Mouse (Mus musculus) urinary bladder, adult 18-20 months (tissue): ENCODE results near the gene Coil.
"Not testable (repeated sequence)": the region's sequence is repeated elsewhere in the genome, so short reads cannot be mapped to it uniquely, and the experiment has no call there.

ENCODE experiments used
- DNase-seq, 2 experiments: peaks; one replicate each; pipeline ENCODE4 v3.0.0; 2022; ENCODE audit warnings: low spot score in 2 of 2, mixed read lengths in 2 of 2

The Coil gene

DNA sequence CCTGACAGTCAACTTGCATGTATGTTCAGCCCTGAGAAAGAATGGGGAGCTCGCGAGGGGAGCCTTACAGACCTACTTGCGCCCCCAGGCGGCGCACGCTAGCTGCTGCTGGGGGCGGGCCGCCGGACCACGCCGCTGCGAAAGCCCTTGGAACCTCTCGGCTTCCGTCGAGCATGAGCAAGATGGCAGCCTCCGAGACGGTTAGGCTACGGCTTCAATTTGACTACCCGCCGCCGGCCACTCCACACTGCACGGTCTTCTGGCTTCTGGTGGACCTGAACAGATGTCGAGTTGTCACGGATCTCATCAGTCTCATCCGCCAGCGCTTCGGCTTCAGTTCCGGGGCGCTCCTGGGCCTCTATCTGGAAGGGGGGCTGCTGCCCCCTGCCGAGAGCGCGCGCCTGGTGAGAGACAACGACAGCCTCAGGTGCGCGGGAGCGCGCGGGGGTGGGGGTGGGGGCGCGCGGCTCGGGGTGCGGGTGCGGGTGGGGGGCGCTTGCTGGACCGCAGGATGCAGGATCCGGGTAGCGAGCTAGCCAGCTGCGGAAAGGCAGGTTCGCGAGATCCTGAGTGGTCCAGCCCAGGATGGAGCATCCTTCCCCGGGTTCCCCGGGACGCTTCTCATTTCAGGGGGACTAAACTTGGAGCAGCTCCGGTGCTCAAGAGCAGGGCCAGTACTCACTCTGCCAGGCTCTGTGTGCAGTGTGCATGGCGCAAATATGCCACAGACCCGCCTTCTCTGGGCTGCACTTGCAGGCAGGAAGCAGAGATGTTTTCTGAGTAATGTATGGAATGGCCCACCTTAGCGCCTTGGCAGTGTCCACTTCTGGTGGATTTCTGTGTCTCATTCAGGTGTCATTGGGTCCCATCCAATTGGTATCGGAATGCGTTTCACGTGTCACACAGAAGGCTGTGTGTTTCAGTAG is 4.0 kb downstream of the Coil start:
- peak; percentile 88 to 91 for DNase-seq

GRCm38 (mm10) chr11:88976320-88976719 is 6.3 kb downstream of the Coil start:
- DNase-seq, result no peak

DNA sequence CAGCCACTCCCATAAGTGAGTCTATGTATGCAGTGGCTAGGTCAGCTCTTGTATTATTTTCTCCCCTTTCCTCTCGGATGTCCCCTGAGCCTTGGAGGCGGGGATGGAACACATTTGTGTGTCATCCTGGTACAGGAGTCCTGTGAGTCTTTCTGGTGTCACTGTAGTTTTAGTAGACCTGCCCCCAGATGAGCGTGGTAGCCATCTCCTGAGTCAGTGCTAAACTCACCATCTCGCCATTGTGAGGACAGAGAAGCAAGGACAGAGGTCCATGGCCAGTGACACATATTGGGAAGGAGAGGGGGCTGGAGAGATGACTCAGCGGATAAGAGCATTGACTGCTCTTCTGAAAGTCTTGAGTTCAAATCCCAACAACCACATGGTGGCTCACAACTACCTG is 7.1 kb downstream of the Coil start:
- no peak for DNase-seq

GRCm38 (mm10) chr11:88981337-88981736 is 11.3 kb downstream of the Coil start:
- no peak for DNase-seq

DNA sequence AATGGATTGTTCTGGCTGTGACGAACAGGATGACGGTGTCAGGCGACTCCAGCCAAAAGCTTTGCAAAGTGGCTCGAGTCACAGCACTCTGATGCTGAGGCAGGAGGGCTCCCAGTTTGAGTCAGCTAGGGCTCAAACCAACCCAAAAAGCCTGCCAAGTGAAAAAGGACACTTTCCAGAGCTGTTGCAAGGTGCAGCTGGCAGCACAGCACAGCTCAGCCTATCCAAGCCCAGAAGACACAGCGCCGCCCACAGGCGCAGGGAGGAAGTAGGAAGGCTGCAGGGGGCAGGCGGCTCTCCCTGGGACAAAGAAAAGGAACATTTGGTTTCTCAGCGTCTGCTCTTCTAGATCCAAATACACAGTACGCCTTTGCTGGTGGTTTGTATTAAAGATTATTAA is 16.6 kb downstream of the Coil start:
- no peak for DNase-seq

- DNase-seq, result no peak
Measured at GRCm38 (mm10) chr11:88988956-88989355, 18.9 kb downstream of the Coil start.

DNA sequence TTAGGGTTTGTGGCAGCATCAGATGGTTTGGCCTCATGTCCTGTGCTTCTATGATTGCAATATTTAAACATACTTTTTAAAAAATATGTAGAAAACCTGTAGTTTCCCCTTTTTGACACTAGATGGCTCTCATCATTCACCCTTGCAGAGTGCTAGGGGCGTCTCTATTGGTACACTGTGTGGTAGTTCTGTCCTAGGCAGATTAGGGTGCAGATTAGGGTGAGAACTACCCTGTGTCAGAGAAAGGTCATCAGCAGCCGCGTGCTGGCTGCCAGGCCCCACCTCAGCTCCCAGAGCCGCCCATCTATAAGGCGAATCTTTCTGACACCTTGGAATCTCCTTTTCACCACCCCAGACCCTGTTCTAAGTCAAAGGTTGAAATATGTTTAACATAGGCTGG is 19.5 kb downstream of the Coil start:
- DNase-seq, result no peak

- DNase-seq, result no peak
Measured at GRCm38 (mm10) chr11:88993186-88993585, 23.1 kb downstream of the Coil start.

DNA sequence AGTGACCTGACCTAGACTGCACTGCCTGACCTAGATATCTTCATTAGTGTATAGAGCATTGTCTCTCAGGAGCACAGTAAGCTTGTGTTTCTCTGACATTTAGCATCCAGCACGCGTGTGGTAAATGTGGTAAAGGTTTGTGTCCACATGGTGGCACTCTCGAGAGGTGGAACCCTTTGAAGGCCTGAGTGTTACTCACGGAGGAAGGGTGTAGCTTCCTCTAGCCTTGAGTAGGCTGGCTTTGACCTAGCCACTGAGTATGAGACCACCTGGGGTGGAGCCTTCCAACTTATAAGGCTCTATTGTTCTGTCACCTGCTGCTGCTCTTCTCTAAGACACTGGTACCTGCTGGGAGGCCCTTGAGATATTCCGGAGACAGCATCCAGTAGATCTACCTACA is 23.6 kb downstream of the Coil start:
- peak in 1 of 2 experiments; percentile 37 for DNase-seq

DNA sequence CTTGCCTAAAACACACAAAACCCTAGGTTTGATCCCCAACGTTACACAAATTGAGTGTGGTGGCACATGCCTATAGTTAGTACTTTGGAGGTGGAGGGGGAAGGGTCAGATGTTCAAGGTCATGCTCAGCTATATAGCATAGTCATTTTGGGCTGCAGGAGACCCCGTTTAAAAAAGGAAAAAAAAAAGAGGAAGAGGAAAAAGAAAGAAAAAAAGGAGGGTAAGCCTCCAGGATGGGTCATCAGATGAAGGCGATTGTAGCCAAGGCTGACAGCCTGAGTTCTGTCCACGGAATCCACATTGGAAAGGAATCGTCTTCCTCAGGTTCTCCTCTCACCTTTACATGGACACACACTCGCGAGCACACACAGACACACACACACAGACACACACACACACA is 24.4 kb downstream of the Coil start:
- DNase-seq, result no peak

GRCm38 (mm10) chr11:88995616-88996015 is 25.6 kb downstream of the Coil start:
- no peak for DNase-seq

DNA sequence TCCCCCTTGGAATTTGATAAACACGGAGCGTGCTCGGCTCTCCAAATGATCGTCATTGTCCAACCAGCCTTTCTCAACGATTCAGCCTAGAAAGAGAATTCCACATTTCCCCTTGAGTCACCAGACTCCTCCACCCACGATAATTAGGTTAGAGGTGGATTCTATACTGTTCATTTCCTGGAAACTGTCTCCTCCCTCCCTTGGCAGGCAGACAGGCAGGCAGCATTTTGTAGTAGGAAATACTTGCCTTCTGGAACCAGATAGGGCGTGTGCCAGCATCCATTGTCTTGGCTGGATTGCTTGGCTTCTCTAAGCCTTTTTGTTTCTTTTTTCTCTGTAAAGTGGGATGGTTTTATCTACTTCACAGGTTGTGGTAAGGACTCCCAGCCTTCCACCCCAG is 26.4 kb downstream of the Coil start:
- DNase-seq, result no peak

DNA sequence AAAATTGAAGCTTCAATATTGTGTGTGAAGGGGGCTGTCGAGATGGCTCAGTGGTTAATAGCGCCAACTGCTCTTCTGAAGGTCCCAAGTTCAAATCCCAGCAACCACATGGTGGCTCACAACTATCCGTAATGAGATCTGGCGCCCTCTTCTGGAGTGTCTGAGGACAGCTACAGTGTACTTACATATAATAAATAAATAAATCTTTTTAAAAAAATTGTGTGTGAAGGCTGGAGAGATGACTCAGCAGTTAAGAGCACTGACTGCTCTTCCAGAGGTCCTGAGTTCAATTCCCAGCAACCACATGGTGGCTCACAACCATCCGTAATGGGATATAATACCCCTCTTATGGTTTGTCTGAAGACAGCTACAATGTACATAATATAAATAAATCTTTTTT is 27.3 kb downstream of the Coil start:
- DNase-seq, result not testable (repeated sequence)

- no peak for DNase-seq
Measured at GRCm38 (mm10) chr11:88998406-88998805, 28.4 kb downstream of the Coil start.

DNA sequence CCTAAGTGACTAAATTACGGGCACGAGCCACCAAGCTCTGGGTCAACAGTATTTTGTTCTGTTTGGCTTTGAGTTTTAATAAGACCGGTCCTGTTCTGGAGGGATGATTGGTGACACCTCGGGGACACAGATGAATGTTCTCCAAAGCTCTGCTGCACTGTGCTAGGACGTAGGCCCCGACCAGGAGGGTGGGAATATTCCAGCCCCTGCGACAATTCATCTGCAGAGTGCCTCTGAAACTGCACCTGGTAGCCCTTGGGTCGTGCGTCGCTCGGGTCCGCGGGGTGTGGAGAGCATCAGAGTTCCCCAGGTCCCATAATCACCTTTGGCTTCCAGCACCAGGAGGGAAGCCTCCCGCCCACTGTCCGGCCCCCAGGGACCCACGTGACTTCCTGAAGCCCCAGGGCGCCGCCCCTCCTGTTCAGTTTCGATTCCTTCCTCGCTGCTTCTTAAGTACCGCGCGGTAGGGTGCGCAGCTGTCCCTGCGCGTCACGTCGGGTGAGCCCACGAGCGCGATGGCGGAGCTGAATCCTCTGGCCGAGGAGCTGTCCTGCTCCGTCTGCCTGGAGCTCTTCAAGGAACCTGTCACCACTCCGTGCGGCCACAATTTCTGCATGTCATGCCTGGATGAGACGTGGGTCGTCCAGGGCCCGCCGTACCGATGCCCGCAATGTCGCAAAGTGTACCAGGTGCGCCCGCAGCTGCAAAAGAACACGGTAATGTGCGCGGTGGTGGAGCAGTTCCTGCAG is 29.1 kb downstream of the Coil start, which contains the start of gene Trim25:
TSS of gene Trim25 (plus strand) at position 403 of the 749 bp plus-strand sequence.
- DNase-seq, result peak; percentile 90

- DNase-seq, result peak in 1 of 2 experiments; percentile 45
Measured at GRCm38 (mm10) chr11:88999723-89000526, 29.9 kb downstream of the Coil start.

- no peak for DNase-seq
Measured at GRCm38 (mm10) chr11:89000527-89000819, 30.4 kb downstream of the Coil start.

GRCm38 (mm10) chr11:89001569-89001968 is 31.5 kb downstream of the Coil start:
- DNase-seq, result no peak

DNA sequence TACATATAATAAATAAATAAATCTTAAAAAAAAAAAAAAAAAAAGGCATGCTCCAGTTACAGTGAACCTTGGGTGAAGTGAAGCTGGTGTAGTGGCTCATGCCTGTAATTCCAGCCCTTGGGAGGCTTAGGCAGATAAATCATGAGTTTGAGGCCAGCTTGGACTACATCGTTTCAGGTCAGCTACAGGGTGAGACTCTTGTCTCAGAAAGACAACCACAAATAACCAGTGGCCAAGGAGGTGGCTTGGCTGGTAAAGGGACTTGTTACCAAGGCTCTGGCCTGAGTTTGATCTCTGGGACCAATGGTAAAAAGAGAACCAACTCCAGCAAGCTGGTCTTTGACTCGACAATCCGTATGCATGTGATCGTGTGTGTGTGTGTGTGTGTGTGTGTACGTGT is 32.0 kb downstream of the Coil start:
- DNase-seq, result no peak

- DNase-seq, result no peak
Measured at GRCm38 (mm10) chr11:89002621-89003020, 32.6 kb downstream of the Coil start.

- no peak for DNase-seq
Measured at GRCm38 (mm10) chr11:89003078-89003477, 33.0 kb downstream of the Coil start.

- DNase-seq, result no peak
Measured at GRCm38 (mm10) chr11:89003726-89004125, 33.7 kb downstream of the Coil start.
